Mouse (Mus musculus): ENCODE data around the gene Rpl18. TPM values are rescaled to one million over a fixed set of nuclear protein-coding genes. Genes with fewer than 3 reads are reported as not detected.

Rpl18 gene
- total RNA-seq, 2 experiments from 2014 or later, result 1,050 to 1,062 TPM

DNA sequence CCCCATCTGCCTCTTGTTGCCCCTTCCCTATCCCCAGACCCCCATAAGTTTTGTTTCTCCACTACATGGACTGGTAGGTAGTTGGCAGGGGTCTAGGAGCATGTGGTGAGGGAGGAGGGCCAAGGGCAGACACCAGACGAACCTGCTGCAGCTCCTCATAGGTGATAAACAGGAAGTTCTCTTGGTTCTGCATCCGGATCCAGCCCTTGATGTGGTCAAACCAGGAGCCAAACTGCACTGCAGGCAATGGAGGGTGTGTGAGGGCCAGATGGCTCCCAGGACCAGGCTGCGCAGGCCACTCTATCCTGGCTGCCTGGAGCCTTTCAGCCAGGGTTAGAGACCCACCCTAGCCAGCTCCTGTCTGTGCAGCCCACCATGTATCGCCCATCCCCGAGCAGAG lies 18.2 kb downstream of the Rpl18 start:
- no peak for DNase-seq

- DNase-seq, result peak; percentile 83 to 87
These were observed 24.0 kb downstream of the Rpl18 start for GRCm38 (mm10) chr7:45739162-45739763.

GRCm38 (mm10) chr7:45739820-45740219 lies 24.6 kb downstream of the Rpl18 start:
- no peak for DNase-seq

- DNase-seq, result no peak
These were observed 26.1 kb downstream of the Rpl18 start for GRCm38 (mm10) chr7:45741308-45741707.

DNA sequence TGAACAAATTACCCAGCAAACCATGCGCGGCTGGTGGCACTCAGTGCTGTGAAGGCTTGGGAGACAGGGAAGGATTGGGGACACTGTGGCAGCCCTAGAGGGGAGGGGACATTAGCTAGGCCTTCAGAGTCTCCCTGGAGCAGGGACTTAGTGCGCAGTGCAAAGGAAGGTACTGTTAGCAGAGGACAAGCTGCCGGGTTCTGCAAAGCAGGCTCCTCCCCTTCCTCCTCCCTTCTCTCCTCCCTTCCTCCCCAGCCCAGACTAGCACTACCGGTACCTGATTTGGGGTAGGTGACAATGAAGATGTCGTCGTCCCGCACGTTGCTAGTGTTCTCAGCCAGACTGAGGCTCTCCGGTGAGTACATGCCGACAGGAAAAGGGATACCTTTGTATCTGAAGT lies 26.5 kb downstream of the Rpl18 start:
- no peak for DNase-seq

DNA sequence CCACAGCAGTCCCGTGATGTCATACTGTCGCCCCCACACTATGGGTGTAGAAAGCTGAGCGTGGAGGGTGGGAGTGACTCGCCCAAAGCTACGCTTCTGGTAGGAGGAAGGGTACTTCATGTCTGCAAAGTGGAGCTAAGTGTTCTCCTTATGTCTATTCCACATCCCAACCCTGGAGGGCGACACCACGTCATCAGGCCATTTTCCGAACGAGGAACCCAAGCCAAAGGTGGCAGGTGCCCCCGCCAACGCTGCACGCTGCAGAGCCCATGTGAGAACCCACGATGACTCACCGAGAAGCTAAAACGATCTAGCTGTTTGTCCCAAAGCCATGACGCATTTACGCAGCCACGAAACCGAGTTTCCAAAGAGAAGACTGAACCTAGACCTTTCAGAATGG lies 27.1 kb downstream of the Rpl18 start:
- DNase-seq, result peak; percentile 45 to 54

GRCm38 (mm10) chr7:45744387-45744786 lies 29.1 kb downstream of the Rpl18 start:
- DNase-seq, result peak; percentile 75 to 81

- DNase-seq, result no peak
These were observed 31.3 kb downstream of the Rpl18 start for GRCm38 (mm10) chr7:45746518-45746917.

DNA sequence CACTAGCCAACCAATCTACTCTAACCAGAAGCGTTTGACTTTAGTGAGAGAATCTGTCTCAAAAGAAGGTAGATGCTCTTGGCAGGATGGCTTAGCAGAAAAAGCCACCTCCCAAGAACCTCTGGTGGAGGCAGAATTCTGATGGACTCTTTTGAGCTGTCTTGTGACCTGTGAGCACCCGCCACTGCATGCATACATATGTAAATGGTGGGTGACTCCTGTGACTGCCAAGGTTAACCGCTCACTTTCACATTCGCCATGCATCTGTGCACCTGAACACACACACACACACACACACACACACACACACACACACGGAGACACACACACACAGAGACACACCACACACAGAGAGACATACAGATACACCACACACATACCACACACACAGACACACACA lies 32.2 kb downstream of the Rpl18 start:
- DNase-seq, result no peak

DNA sequence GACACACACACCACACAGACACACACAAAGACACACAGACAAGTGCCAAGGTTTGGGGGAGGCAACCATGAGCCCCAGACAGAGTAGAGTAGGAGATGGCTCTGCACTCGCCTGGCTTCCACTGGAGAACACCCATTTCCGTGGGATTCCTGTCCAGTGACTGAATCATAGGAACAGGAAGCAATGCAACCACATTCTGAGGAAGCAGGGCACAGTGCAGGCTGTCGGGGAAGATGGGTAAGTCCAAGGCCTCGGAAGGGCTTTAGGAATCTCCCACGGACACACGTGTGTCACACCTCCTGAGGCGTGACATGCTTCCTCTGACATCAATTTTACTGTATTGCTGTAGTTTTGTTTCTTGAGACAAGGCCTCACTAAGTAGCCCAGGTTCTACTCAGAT lies 32.9 kb downstream of the Rpl18 start:
- no peak for DNase-seq

- peak; percentile 28 to 36 for DNase-seq
These were observed 34.1 kb downstream of the Rpl18 start for GRCm38 (mm10) chr7:45749401-45749800.

GRCm38 (mm10) chr7:45750162-45750561 lies 34.9 kb downstream of the Rpl18 start:
- DNase-seq, result no peak

DNA sequence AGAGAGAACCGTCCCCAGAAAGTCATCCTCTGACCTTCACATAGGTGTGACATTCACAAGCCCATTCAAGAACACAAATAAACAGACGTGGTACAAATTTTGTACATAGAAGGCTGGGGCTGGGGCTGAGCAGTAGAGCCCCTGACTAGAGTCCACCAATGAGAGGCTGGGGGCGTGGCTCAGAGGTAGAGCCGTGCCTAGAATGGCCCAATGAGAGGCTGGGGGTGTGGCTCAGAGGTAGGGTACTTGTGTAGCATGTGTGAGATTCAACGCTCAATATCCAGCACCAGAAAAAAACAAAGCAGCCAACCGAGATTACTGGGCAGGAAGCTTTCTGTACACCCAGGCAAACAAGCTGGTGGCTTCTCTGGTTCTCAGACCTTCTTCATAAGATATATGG lies 40.4 kb downstream of the Rpl18 start:
- no peak for DNase-seq

GRCm38 (mm10) chr7:45759400-45759799 lies 44.1 kb downstream of the Rpl18 start:
- DNase-seq, result peak in 1 of 2 experiments; percentile 17

DNA sequence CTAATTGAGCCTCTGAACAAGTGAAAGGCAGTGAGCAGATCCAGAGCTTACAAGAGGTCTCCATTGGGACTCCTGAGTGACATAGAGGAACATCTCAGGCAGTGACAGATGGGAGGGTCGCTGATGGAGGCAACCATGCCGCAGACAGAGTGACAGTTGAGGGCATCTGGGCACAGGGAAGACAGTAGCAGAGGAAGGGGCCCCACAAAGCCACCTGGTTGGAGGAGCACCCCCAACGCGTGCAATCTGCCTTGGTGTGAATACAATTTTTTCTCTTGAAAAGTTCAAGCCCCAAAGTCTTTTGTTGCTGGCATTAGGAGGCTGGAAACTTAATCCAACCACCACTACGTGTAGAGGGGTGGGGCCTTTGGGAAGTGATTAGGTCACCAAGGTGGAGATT lies 44.9 kb downstream of the Rpl18 start:
- no peak for DNase-seq

DNA sequence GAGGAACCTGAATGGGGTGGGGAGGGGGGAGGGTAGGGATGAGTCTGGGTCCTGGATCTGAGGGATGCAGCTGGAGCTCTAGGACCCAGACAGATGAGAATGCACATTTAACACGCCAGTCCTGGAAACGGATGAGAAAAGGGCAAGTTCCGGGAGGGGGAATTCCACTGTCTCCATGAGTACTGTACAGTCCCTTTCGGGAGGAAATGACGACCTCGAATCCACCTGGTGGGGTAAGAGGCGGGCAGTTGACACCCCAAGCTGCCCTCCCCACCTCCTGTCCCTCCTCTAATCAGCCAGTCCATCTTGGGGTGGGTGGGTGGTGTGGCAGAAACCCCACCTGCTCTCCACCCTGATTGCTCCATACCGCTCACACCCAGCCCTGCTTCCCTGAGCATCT lies 50.7 kb downstream of the Rpl18 start:
- no peak for DNase-seq

DNA sequence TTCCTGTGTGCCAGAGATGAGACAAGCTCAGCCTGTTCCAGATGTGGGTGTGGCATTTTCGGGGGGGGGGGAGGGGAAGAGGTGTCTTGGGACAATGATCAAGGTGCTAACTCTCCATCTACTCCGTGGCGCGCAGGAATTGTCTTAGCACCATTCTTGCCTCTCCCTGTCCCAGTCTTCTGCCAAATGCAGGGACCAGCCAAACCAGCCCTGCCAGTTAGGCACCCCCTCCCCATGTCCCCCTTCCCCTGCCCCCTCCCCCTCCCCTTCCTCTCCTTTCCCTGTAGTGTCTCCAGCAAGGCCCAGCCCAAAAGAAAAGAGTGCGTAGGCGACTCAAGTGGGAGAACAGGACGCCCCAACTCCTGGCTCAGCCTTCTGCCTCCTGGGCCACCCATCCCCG lies 51.5 kb downstream of the Rpl18 start:
- no peak for DNase-seq

DNA sequence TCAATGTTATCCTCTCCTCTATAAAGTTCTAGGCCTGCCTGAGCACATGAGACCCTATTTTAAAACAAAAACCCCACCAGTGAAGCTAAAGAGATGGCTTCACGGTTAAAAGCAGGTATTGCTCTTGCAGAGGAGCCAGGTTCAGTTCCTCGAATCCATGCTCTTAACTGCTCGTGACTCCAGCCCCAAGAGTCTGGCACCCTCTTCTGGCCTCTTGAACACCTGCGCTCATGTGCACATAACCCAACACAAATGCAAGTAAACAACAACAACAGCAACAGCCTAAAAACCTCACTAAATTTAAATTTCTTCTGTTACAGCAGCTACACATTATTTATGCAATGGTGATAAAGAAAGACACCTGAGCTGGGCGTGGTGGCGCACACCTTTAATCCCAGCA lies 52.2 kb downstream of the Rpl18 start:
- DNase-seq, result no peak

Other genes starting within 250 kb of the Rpl18 start
- gene Bax, start 248.6 kb upstream of the Rpl18 start, total RNA-seq (2021), result 10 to 100 TPM; 60.1 to 64.5 TPM
- 1 to 10 TPM in 1 of 2 experiments, under 1 TPM in 1; 0.86 to 2.1 TPM for gene Tulp2, start 233.6 kb upstream of the Rpl18 start, total RNA-seq (2021)
- 10 to 100 TPM; 39.2 to 52.3 TPM for gene Gm45808, start 228.6 kb upstream of the Rpl18 start, total RNA-seq (2021)
- gene Dhdh, start 226.7 kb upstream of the Rpl18 start, total RNA-seq (2021), result 10 to 100 TPM; 57.8 to 75.6 TPM
- 100 to 1,000 TPM; 263 to 267 TPM for gene Nucb1, start 205.1 kb upstream of the Rpl18 start, total RNA-seq (2021)
- gene Ppp1r15a, start 189.2 kb upstream of the Rpl18 start, total RNA-seq (2021), result 10 to 100 TPM; 45.7 to 68.4 TPM
- 1 to 10 TPM; 3.5 to 4.2 TPM for gene Plekha4, start 189.1 kb upstream of the Rpl18 start, total RNA-seq (2021)
- 1 to 10 TPM in 1 of 2 experiments, under 1 TPM in 1; 0.56 to 1.2 TPM for gene Hsd17b14, start 160.6 kb upstream of the Rpl18 start, total RNA-seq (2021)
- gene Bcat2, start 145.3 kb upstream of the Rpl18 start, total RNA-seq (2021), result 100 to 1,000 TPM; 165 to 289 TPM
- gene Fgf21, start 100.0 kb upstream of the Rpl18 start, total RNA-seq (2021), result under 1 TPM in 1 of 2 experiments, not detected in 1; 0.33 TPM
- not detected for gene Fut1, start 98.2 kb upstream of the Rpl18 start, total RNA-seq (2021)
- under 1 TPM; 0.16 to 0.20 TPM for gene Izumo1, start 93.6 kb upstream of the Rpl18 start, total RNA-seq (2021)
- 10 to 100 TPM; 18.7 to 26.0 TPM for gene Rasip1, start 88.0 kb upstream of the Rpl18 start, total RNA-seq (2021)
- 10 to 100 TPM in 1 of 2 experiments, 1 to 10 TPM in 1; 3.0 to 11.0 TPM for gene Mamstr, start 75.5 kb upstream of the Rpl18 start, total RNA-seq (2021)
- gene Fut2, start 49.1 kb upstream of the Rpl18 start, total RNA-seq (2021), result under 1 TPM in 1 of 2 experiments, not detected in 1; 0.17 TPM
- under 1 TPM; 0.23 to 0.83 TPM for gene Ntn5, start 31.4 kb upstream of the Rpl18 start, total RNA-seq (2021)
- gene Sec1, start 21.1 kb upstream of the Rpl18 start, total RNA-seq (2021), result under 1 TPM; 0.23 to 0.99 TPM
- gene Car11, start 15.6 kb upstream of the Rpl18 start, total RNA-seq (2021), result 10 to 100 TPM in 1 of 2 experiments, 1 to 10 TPM in 1; 8.6 to 10.2 TPM
- 100 to 1,000 TPM; 125 to 262 TPM for gene Dbp, start 10.4 kb upstream of the Rpl18 start, total RNA-seq (2021)
- gene Sphk2, start 2.5 kb downstream of the Rpl18 start, total RNA-seq (2021), result 10 to 100 TPM; 35.5 to 35.6 TPM
- under 1 TPM; 0.36 to 0.46 TPM for gene Fam83e, start 5.8 kb downstream of the Rpl18 start, total RNA-seq (2021)
- not detected for gene Spaca4, start 10.4 kb downstream of the Rpl18 start, total RNA-seq (2021)
- 1 to 10 TPM; 6.1 to 8.5 TPM for gene Lmtk3, start 68.3 kb downstream of the Rpl18 start, total RNA-seq (2021)
- 1 to 10 TPM; 1.1 to 1.4 TPM for gene Sult2b1, start 69.2 kb downstream of the Rpl18 start, total RNA-seq (2021)
- gene Cyth2, start 99.1 kb downstream of the Rpl18 start, total RNA-seq (2021), result 100 to 1,000 TPM; 121 to 125 TPM
- under 1 TPM; 0.16 to 0.53 TPM for gene Kcnj14, start 109.3 kb downstream of the Rpl18 start, total RNA-seq (2021)
- gene Grwd1, start 115.5 kb downstream of the Rpl18 start, total RNA-seq (2021), result 10 to 100 TPM; 27.1 to 36.0 TPM
- 100 to 1,000 TPM; 137 to 140 TPM for gene Kdelr1, start 157.3 kb downstream of the Rpl18 start, total RNA-seq (2021)
- 1 to 10 TPM in 1 of 2 experiments, under 1 TPM in 1; 0.63 to 1.2 TPM for gene Grin2d, start 162.9 kb downstream of the Rpl18 start, total RNA-seq (2021)
- gene Syngr4, start 181.3 kb downstream of the Rpl18 start, total RNA-seq (2021), result under 1 TPM in 1 of 2 experiments, not detected in 1; 0.36 TPM
- 10 to 100 TPM; 55.1 to 66.5 TPM for gene Tmem143, start 181.5 kb downstream of the Rpl18 start, total RNA-seq (2021)
- gene Emp3, start 205.9 kb downstream of the Rpl18 start, total RNA-seq (2021), result 100 to 1,000 TPM; 264 to 580 TPM
- gene Ccdc114, start 208.6 kb downstream of the Rpl18 start, total RNA-seq (2021), result 10 to 100 TPM; 31.8 to 38.9 TPM